Mouse (Mus musculus) bone marrow, adult 2 months (tissue): ENCODE data around the gene Grip1. TPM values are rescaled to one million over a fixed set of nuclear protein-coding genes. Genes with fewer than 3 reads are reported as not detected.

Experiments used
- H3K27ac ChIP-seq: fragments of 200-500 bp; 2 replicates; pipeline ENCODE4 v1.5.1; 2012; ENCODE audit warnings: low read depth, mild to moderate bottlenecking, control low read depth, inconsistent platforms, low read length; ENCODE audit not compliant: control insufficient read depth, poor library complexity, insufficient read depth
- H3K4me1 ChIP-seq: fragments of 200-500 bp; 2 replicates; pipeline ENCODE4 v1.6.1; 2011; ENCODE audit warnings: low read length; ENCODE audit not compliant: control insufficient read depth, insufficient read depth
- H3K4me3 ChIP-seq: fragments of 200-500 bp; replicated peaks from 2 replicates; pipeline ENCODE3; 2011; ENCODE audit warnings: mild to moderate bottlenecking, low read depth, low read length, control low read depth; ENCODE audit not compliant: control insufficient read depth
- CTCF ChIP-seq: fragments of 200-500 bp; IDR thresholded peaks from 2 replicates; pipeline ENCODE4 v1.5.1; 2011; ENCODE audit warnings: low read length, control low read depth; ENCODE audit not compliant: control insufficient read depth, insufficient read depth
- POLR2A ChIP-seq: fragments of 200-500 bp; IDR thresholded peaks from 2 replicates; pipeline ENCODE4 v1.6.1; 2011; ENCODE audit warnings: low read depth, mild to moderate bottlenecking, control low read depth, low read length, borderline replicate concordance; ENCODE audit not compliant: control insufficient read depth
- WGBS: fragments of 180-500 bp; shearing (Covaris S2); methylation state at CpG from one replicate; pipeline ENCODE4 v1.1.7; 2018; 5-methylcytosine and 5-hydroxymethylcytosine counted together
- polyA plus RNA-seq: library from polyadenylated mRNA; stranded (reverse); fragments of >200 nt; gene quantifications from 2 replicates; pipeline ENCODE4 v1.2.4, GENCODE M21; 2011; ENCODE audit warnings: low replicate concordance; ENCODE audit not compliant: missing spikeins, insufficient read depth, insufficient read length

Grip1 gene
- polyA plus RNA-seq, 1 experiment, result not detected

- Histone ChIP-seq H3K4me1 (no peaks in the 10 kb centered on the region), H3K4me3 (no peak overlapping the region), H3K27ac (no peak overlapping the region)
- no peak for TF ChIP-seq POLR2A
- no peak for TF ChIP-seq CTCF
- 70% methylated on average over 5 of the region's 5 CpGs for WGBS
Measured at GRCm38 (mm10) chr10:119496221-119496620, 42.6 kb downstream of the Grip1 start.

GRCm38 (mm10) chr10:119521686-119522085 is 68.1 kb downstream of the Grip1 start:
- TF ChIP-seq CTCF (no peak), POLR2A (no peak)
- WGBS, result 84% methylated on average over 11 of the region's 11 CpGs
- no peak overlapping the region for H3K4me3 ChIP-seq
- no peak overlapping the region for H3K27ac ChIP-seq
- H3K4me1 ChIP-seq, result no peaks in the 10 kb centered on the region

GRCm38 (mm10) chr10:119525730-119526129 is 72.1 kb downstream of the Grip1 start:
- no peak overlapping the region for H3K4me3 ChIP-seq
- H3K4me1 ChIP-seq, result no peaks in the 10 kb centered on the region
- 77% methylated on average over 3 of the region's 3 CpGs for WGBS
- no peak overlapping the region for H3K27ac ChIP-seq
- TF ChIP-seq POLR2A (no peak), CTCF (no peak)

- no peak overlapping the region for H3K4me3 ChIP-seq
- WGBS, result 62% methylated on average over 4 of the region's 4 CpGs
- no peak overlapping the region for H3K27ac ChIP-seq
- H3K4me1 ChIP-seq, result no peaks in the 10 kb centered on the region
- no peak for TF ChIP-seq POLR2A
- TF ChIP-seq CTCF, result no peak
Measured at GRCm38 (mm10) chr10:119534852-119535251, 81.2 kb downstream of the Grip1 start.

GRCm38 (mm10) chr10:119541655-119542054 is 88.0 kb downstream of the Grip1 start:
- 77% methylated on average over 4 of the region's 4 CpGs for WGBS
- Histone ChIP-seq H3K4me3 (no peak overlapping the region), H3K27ac (no peak overlapping the region), H3K4me1 (no peaks in the 10 kb centered on the region)
- no peak for TF ChIP-seq POLR2A
- TF ChIP-seq CTCF, result no peak

GRCm38 (mm10) chr10:119543771-119544170 is 90.1 kb downstream of the Grip1 start:
- no peak for TF ChIP-seq CTCF
- TF ChIP-seq POLR2A, result no peak
- Histone ChIP-seq H3K27ac (no peak overlapping the region), H3K4me3 (no peak overlapping the region), H3K4me1 (no peaks in the 10 kb centered on the region)
- 70% methylated on average over 7 of the region's 7 CpGs for WGBS

GRCm38 (mm10) chr10:119544743-119545142 is 91.1 kb downstream of the Grip1 start:
- no peak for TF ChIP-seq CTCF
- no peak for TF ChIP-seq POLR2A
- H3K27ac ChIP-seq, result no peak overlapping the region
- 83% methylated on average over 9 of the region's 9 CpGs for WGBS
- no peak overlapping the region for H3K4me3 ChIP-seq
- no peaks in the 10 kb centered on the region for H3K4me1 ChIP-seq

GRCm38 (mm10) chr10:119547875-119548274 is 94.2 kb downstream of the Grip1 start:
- no peak for TF ChIP-seq CTCF
- TF ChIP-seq POLR2A, result no peak

GRCm38 (mm10) chr10:119548774-119549173 is 95.1 kb downstream of the Grip1 start:
- 78% methylated on average over 10 of the region's 10 CpGs for WGBS
- Histone ChIP-seq H3K4me3 (no peak overlapping the region), H3K4me1 (no peaks in the 10 kb centered on the region), H3K27ac (no peak overlapping the region)
- TF ChIP-seq POLR2A (no peak), CTCF (no peak)

More at GRCm38 (mm10) chr10:119547875-119548274, 94.2 kb downstream of the Grip1 start:
- H3K4me3 ChIP-seq, result no peak overlapping the region
- WGBS, result 85% methylated on average over 5 of the region's 5 CpGs
- H3K4me1 ChIP-seq, result no peaks in the 10 kb centered on the region
- H3K27ac ChIP-seq, result no peak overlapping the region

GRCm38 (mm10) chr10:119550630-119551029 is 97.0 kb downstream of the Grip1 start:
- Histone ChIP-seq H3K4me3 (no peak overlapping the region), H3K4me1 (no peaks in the 10 kb centered on the region), H3K27ac (no peak overlapping the region)
- WGBS, result 75% methylated on average over 6 of the region's 6 CpGs
- TF ChIP-seq CTCF, result no peak
- TF ChIP-seq POLR2A, result no peak
